Mouse (Mus musculus) liver, embryonic 11.5 days (tissue): Measurements from ENCODE around the gene Tdrkh. TPM values are rescaled to one million over a fixed set of nuclear protein-coding genes. Genes with fewer than 3 reads are reported as not detected.

Experiments used
- ATAC-seq: fragments of 200-750 bp; cut with Nextera tagmentation; replicated peaks from 2 replicates; pipeline ENCODE4 v1.8.0; 2017; ENCODE audit warnings: moderate number of reproducible peaks, mild to moderate bottlenecking, moderate TSS enrichment, moderate library complexity; ENCODE audit not compliant: low FRiP score
- DNase-seq: peaks from one replicate; pipeline ENCODE4 v3.0.0-alpha.2; 2017; ENCODE audit warnings: low spot score
- H3K27ac ChIP-seq: fragments of 300-500 bp; sonication (generic); 2 replicates; pipeline ENCODE4 v1.5.1; 2014; ENCODE audit warnings: mild to moderate bottlenecking, low read depth, low read length, control low read depth
- H3K27me3 ChIP-seq: fragments of 300-500 bp; sonication (generic); replicated peaks from 2 replicates; pipeline ENCODE4 v1.6.1; 2014; ENCODE audit warnings: low read length, mixed read lengths; ENCODE audit not compliant: control insufficient read depth, insufficient read depth
- H3K36me3 ChIP-seq: fragments of 300-500 bp; sonication (generic); 2 replicates; pipeline ENCODE4 v1.6.1; 2014; ENCODE audit warnings: mild to moderate bottlenecking, low read length, moderate library complexity, mixed read lengths; ENCODE audit not compliant: control insufficient read depth, insufficient read depth
- H3K4me1 ChIP-seq: fragments of 300-500 bp; sonication (generic); replicated peaks from 2 replicates; pipeline ENCODE4 v1.6.1; 2014; ENCODE audit warnings: low read length, mixed read lengths; ENCODE audit not compliant: control insufficient read depth, insufficient read depth
- H3K4me2 ChIP-seq: fragments of 300-500 bp; sonication (generic); 2 replicates; pipeline ENCODE4 v1.6.1; 2014; ENCODE audit warnings: mild to moderate bottlenecking, control low read depth, moderate library complexity
- H3K4me3 ChIP-seq: fragments of 300-500 bp; sonication (generic); 2 replicates; pipeline ENCODE4 v1.5.1; 2014; ENCODE audit warnings: low read depth, low read length, control low read depth
- H3K9ac ChIP-seq: fragments of 300-500 bp; sonication (generic); 2 replicates; pipeline ENCODE4 v1.6.1; 2014; ENCODE audit warnings: low read depth, low read length, control low read depth
- H3K9me3 ChIP-seq: fragments of 300-500 bp; sonication (generic); 2 replicates; pipeline ENCODE4 v1.6.1; 2016; ENCODE audit warnings: low read length, inconsistent platforms, mixed read lengths; ENCODE audit not compliant: control insufficient read depth
- WGBS: fragments of 180-500 bp; shearing (Covaris S2); extraction: QIAGEN DNeasy Blood & Tissue Kit; methylation state at CpG from one replicate; pipeline ENCODE4 v1.1.7; 2014; 5-methylcytosine and 5-hydroxymethylcytosine counted together
- polyA plus RNA-seq: library from polyadenylated mRNA; unstranded; fragments of >200 nt; fragmentation: Nextera tagmentation; extraction: Ambion mirVana; gene quantifications from 2 replicates; pipeline ENCODE4 v1.2.1, GENCODE M21; 2014

Tdrkh gene
- polyA plus RNA-seq, 1 experiment from 2014 or later, result 10.4 TPM

- H3K9ac ChIP-seq, result no peak overlapping the region
These were observed 20.0 kb upstream of the Tdrkh start for GRCm38 (mm10) chr3:94393049-94393448.

GRCm38 (mm10) chr3:94396336-94396735 lies 16.7 kb upstream of the Tdrkh start:
- H3K4me3 ChIP-seq, result no peak overlapping the region
- no peaks in the 10 kb centered on the region for H3K9me3 ChIP-seq
- no peak for ATAC-seq
- no peaks in the 10 kb centered on the region for H3K36me3 ChIP-seq
- no peak overlapping the region for H3K4me2 ChIP-seq
- no peak overlapping the region for H3K27ac ChIP-seq
- DNase-seq, result no peak
- H3K4me1 ChIP-seq, result no peaks in the 10 kb centered on the region
- WGBS, result 54% methylated on average over 1 of the region's 1 CpGs
- H3K27me3 ChIP-seq, result peaks cover 43% of the 10 kb centered on the region
- no peak overlapping the region for H3K9ac ChIP-seq

More at GRCm38 (mm10) chr3:94393049-94393448, 20.0 kb upstream of the Tdrkh start:
- Histone ChIP-seq H3K4me3 (no peak overlapping the region), H3K4me2 (no peak overlapping the region), H3K9me3 (no peaks in the 10 kb centered on the region), H3K27me3 (peaks cover 11% of the 10 kb centered on the region; the same call in 1 of the 2 replicates), H3K36me3 (no peaks in the 10 kb centered on the region), H3K4me1 (no peaks in the 10 kb centered on the region), H3K27ac (no peak overlapping the region)
- 70% methylated on average over 4 of the region's 4 CpGs for WGBS
- DNase-seq (no peak), ATAC-seq (no peak)

- Histone ChIP-seq H3K4me1 (no peaks in the 10 kb centered on the region), H3K27me3 (peaks cover 43% of the 10 kb centered on the region), H3K36me3 (no peaks in the 10 kb centered on the region), H3K4me3 (no peak overlapping the region), H3K9me3 (no peaks in the 10 kb centered on the region), H3K4me2 (no peak overlapping the region), H3K27ac (no peak overlapping the region), H3K9ac (no peak overlapping the region)
- ATAC-seq, result no peak
- DNase-seq, result no peak
- WGBS, result 73% methylated on average over 4 of the region's 4 CpGs
These were observed 16.2 kb upstream of the Tdrkh start for GRCm38 (mm10) chr3:94396851-94397250.

- ATAC-seq (no peak), DNase-seq (no peak)
- no peaks in the 10 kb centered on the region for H3K4me1 ChIP-seq
- H3K9me3 ChIP-seq, result no peaks in the 10 kb centered on the region
- no peaks in the 10 kb centered on the region for H3K36me3 ChIP-seq
- peak within 1 kb of the TSS; percentile 42 for H3K4me2 ChIP-seq
- no peak within 1 kb of the TSS for H3K27ac ChIP-seq
- H3K4me3 ChIP-seq, result no peak within 1 kb of the TSS
- H3K9ac ChIP-seq, result no peak within 1 kb of the TSS
- WGBS, result 65% methylated on average over 6 of the region's 6 CpGs
- peaks cover 46% of the 10 kb centered on the region for H3K27me3 ChIP-seq
These were observed 14.9 kb upstream of the Tdrkh start, which contains the start of gene Lingo4 for GRCm38 (mm10) chr3:94398217-94398616. Gene Lingo4 (plus strand): TSS chr3:94398517.

- H3K4me3 ChIP-seq, result no peak overlapping the region
- H3K27me3 ChIP-seq, result peaks cover 49% of the 10 kb centered on the region
- DNase-seq, result peak; percentile 30
These were observed 14.1 kb upstream of the Tdrkh start for GRCm38 (mm10) chr3:94398943-94399481.

GRCm38 (mm10) chr3:94399663-94400310 lies 13.3 kb upstream of the Tdrkh start:
- peak; percentile 20 for DNase-seq
- H3K27me3 ChIP-seq, result peaks cover 55% of the 10 kb centered on the region
- H3K4me3 ChIP-seq, result no peak overlapping the region
- H3K4me1 ChIP-seq, result no peaks in the 10 kb centered on the region
- no peaks in the 10 kb centered on the region for H3K9me3 ChIP-seq
- 40% methylated on average over 5 of the region's 5 CpGs for WGBS
- no peak overlapping the region for H3K4me2 ChIP-seq
- no peak for ATAC-seq
- no peak overlapping the region for H3K9ac ChIP-seq
- H3K36me3 ChIP-seq, result no peaks in the 10 kb centered on the region
- no peak overlapping the region for H3K27ac ChIP-seq

More at GRCm38 (mm10) chr3:94398943-94399481, 14.1 kb upstream of the Tdrkh start:
- H3K27ac ChIP-seq, result no peak overlapping the region
- H3K4me2 ChIP-seq, result peak overlapping the region; percentile 42
- H3K36me3 ChIP-seq, result no peaks in the 10 kb centered on the region
- no peaks in the 10 kb centered on the region for H3K9me3 ChIP-seq
- H3K9ac ChIP-seq, result no peak overlapping the region
- no peaks in the 10 kb centered on the region for H3K4me1 ChIP-seq
- WGBS, result 4% methylated on average over 20 of the region's 20 CpGs
- ATAC-seq, result no peak

GRCm38 (mm10) chr3:94402451-94402850 lies 10.6 kb upstream of the Tdrkh start:
- no peak for ATAC-seq
- no peak for DNase-seq
- Histone ChIP-seq H3K27ac (no peak overlapping the region), H3K4me2 (no peak overlapping the region), H3K9me3 (no peaks in the 10 kb centered on the region), H3K4me3 (no peak overlapping the region), H3K27me3 (peaks cover 57% of the 10 kb centered on the region), H3K4me1 (no peaks in the 10 kb centered on the region), H3K9ac (no peak overlapping the region), H3K36me3 (no peaks in the 10 kb centered on the region)
- WGBS, result 44% methylated on average over 8 of the region's 8 CpGs

- peaks cover 36% of the 10 kb centered on the region for H3K27me3 ChIP-seq
- no peak for ATAC-seq
- 27% methylated on average over 7 of the region's 7 CpGs for WGBS
These were observed 8.6 kb upstream of the Tdrkh start for GRCm38 (mm10) chr3:94404366-94405054.

More at GRCm38 (mm10) chr3:94404366-94405054, 8.6 kb upstream of the Tdrkh start:
- Histone ChIP-seq H3K4me3 (no peak overlapping the region), H3K27ac (no peak overlapping the region), H3K9ac (no peak overlapping the region), H3K4me1 (no peaks in the 10 kb centered on the region), H3K36me3 (no peaks in the 10 kb centered on the region), H3K4me2 (no peak overlapping the region), H3K9me3 (no peaks in the 10 kb centered on the region)
- peak; percentile 26 for DNase-seq
